Mouse (Mus musculus) thymus, postnatal 0 days (tissue): ENCODE data around the gene Cd40lg. TPM values are rescaled to one million over a fixed set of nuclear protein-coding genes. Genes with fewer than 3 reads are reported as not detected.
A peak's percentile ranks its signal among the peaks of the same experiment; 100 is the strongest.

Experiments used
- DNase-seq: peaks from one replicate; pipeline ENCODE4 v3.0.0-alpha.2; 2015; ENCODE audit warnings: low spot score
- polyA plus RNA-seq: library from polyadenylated mRNA; unstranded; fragments of >200 nt; fragmentation: Nextera tagmentation; extraction: Ambion mirVana; gene quantifications from 2 replicates; pipeline ENCODE4 v1.2.1, GENCODE M21; 2015

Gene Cd40lg
- polyA plus RNA-seq, 1 experiment from 2014 or later, result 4.3 TPM

DNA sequence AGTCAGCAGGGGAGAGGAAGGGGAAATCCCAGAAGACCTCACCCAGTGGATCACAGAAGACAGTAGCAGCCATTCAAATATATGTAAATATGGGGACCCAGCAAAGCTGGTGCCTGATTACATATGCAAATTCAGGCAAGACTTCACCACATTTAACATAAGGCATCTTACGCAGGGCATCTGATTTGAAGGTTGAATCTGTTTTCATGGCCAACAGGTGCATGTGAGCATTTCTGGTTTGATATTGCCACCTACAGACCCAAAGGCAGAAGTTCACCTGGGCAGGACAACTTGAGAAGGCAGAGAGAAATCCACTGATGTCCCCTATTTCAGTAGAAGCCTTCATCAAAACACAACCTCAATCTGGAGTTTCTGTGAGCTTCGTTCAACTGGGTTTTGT, 48.8 kb downstream of the Cd40lg start:
- DNase-seq, result peak; percentile 51

DNA sequence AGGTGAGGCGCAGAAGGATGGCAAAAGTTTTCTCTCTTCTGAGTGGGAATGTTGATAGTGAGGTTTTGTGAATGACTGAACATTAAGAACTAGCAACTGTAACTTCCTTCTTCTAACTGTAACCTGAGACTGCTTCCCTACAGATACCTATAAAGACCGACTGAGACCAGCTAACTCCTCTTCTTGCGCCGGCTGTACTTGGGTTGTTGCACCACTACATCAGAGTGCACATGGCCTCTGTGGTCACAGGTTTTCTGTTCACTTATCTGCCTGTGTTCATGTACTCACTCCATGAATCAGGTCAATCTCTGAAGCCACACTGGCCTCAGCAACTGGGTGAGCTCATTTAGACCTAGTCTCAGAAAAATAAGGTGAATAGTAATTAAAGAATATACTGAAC, 51.6 kb downstream of the Cd40lg start:
- no peak for DNase-seq

Other genes starting within 250 kb of the Cd40lg start
- not detected in 2 replicates for gene Brs3, start 169.1 kb upstream of the Cd40lg start, polyA plus RNA-seq
- 57.5 and 57.6 TPM in 2 replicates for gene Htatsf1, start 158.6 kb upstream of the Cd40lg start, polyA plus RNA-seq
- gene Vgll1, start 124.0 kb upstream of the Cd40lg start, polyA plus RNA-seq, result not detected in 2 replicates
- 56.2 and 60.5 TPM in 2 replicates for gene Arhgef6, start 126.6 kb downstream of the Cd40lg start, polyA plus RNA-seq
- 145 and 149 TPM in 2 replicates for gene Rbmx, start 180.9 kb downstream of the Cd40lg start, polyA plus RNA-seq
- 0.10 TPM in 1 of 2 replicates, not detected in the other for gene Gm364, start 197.0 kb downstream of the Cd40lg start, polyA plus RNA-seq